Mouse (Mus musculus) lung, postnatal 0 days (tissue): ENCODE results near the gene Casp7. TPM values are rescaled to one million over a fixed set of nuclear protein-coding genes. Genes with fewer than 3 reads are reported as not detected.

ENCODE experiments used
- ATAC-seq: fragments of 200-750 bp; cut with Nextera tagmentation; 2 replicates; pipeline ENCODE4 v1.8.0; 2017; ENCODE audit warnings: moderate library complexity
- DNase-seq: peaks from one replicate; pipeline ENCODE4 v3.0.0-alpha.2; 2016; ENCODE audit warnings: low spot score
- H3K27ac ChIP-seq: fragments of 300-500 bp; sonication (generic); 2 replicates; pipeline ENCODE4 v1.5.1; 2014; ENCODE audit warnings: antibody characterized with exemption, mild to moderate bottlenecking, low read length, mixed read lengths
- H3K27me3 ChIP-seq: fragments of 300-500 bp; sonication (generic); replicated peaks from 2 replicates; pipeline ENCODE4 v1.6.1; 2014; ENCODE audit warnings: low read length, mixed read lengths; ENCODE audit not compliant: insufficient read depth
- H3K36me3 ChIP-seq: fragments of 300-500 bp; sonication (generic); 2 replicates; pipeline ENCODE4 v1.6.1; 2014; ENCODE audit warnings: low read length, mixed read lengths; ENCODE audit not compliant: insufficient read depth
- H3K4me1 ChIP-seq: fragments of 300-500 bp; sonication (generic); 2 replicates; pipeline ENCODE4 v1.6.1; 2014; ENCODE audit warnings: antibody characterized with exemption, low read depth, low read length, mixed read lengths; ENCODE audit not compliant: insufficient read depth
- H3K4me2 ChIP-seq: fragments of 300-500 bp; sonication (generic); replicated peaks from 2 replicates; pipeline ENCODE4 v1.6.1; 2014; ENCODE audit warnings: low read depth, mild to moderate bottlenecking, low read length, moderate library complexity, mixed read lengths
- H3K4me3 ChIP-seq: fragments of 300-500 bp; sonication (generic); 2 replicates; pipeline ENCODE4 v1.5.1; 2014; ENCODE audit warnings: low read depth, low read length
- H3K9ac ChIP-seq: fragments of 300-500 bp; sonication (generic); replicated peaks from 2 replicates; pipeline ENCODE4 v1.6.1; 2014; ENCODE audit warnings: low read depth, mild to moderate bottlenecking
- H3K9me3 ChIP-seq: fragments of 300-500 bp; sonication (generic); 2 replicates; pipeline ENCODE4 v1.6.1; 2016; ENCODE audit warnings: low read length, mixed read lengths
- CTCF ChIP-seq: IDR thresholded peaks from 2 replicates; pipeline ENCODE4 v1.5.1; 2016; ENCODE audit warnings: antibody characterized with exemption, mild to moderate bottlenecking
- EP300 ChIP-seq: IDR thresholded peaks from 2 replicates; pipeline ENCODE4 v1.6.1; 2016; ENCODE audit warnings: antibody characterized with exemption, mild to moderate bottlenecking, control low read depth
- WGBS: fragments of 180-500 bp; shearing (Covaris S2); extraction: QIAGEN DNeasy Blood & Tissue Kit; methylation state at CpG from one replicate; pipeline ENCODE4 v1.1.7; 2014; 5-methylcytosine and 5-hydroxymethylcytosine counted together
- polyA plus RNA-seq: library from polyadenylated mRNA; unstranded; fragments of >200 nt; fragmentation: Nextera tagmentation; extraction: Ambion mirVana; gene quantifications from 2 replicates; pipeline ENCODE4 v1.2.1, GENCODE M21; 2015

Gene Casp7
- polyA plus RNA-seq, 1 experiment from 2014 or later = 21.8 TPM

DNA sequence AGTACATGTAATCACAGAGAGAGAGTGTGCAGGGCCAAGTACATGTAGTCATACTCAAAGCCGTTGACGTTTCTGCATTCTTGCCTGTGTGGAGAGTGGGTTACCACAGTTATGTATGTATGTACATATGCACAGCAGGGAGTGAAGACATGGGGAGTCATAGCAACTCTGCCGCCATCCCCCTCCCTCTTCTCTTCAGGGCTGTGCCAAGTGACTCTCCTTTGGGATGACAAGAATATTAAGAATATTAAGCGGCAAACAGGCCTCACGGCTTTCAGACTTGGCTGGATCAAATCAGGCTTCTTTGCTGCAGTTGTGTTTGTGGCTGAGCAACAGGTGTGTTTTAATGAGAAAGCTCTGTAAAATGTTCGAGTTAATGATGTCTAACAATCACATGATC is 92.7 kb downstream of the Casp7 start:
- no peak overlapping the region for H3K4me3 ChIP-seq
- no peak for ATAC-seq
- H3K4me2 ChIP-seq = no peak overlapping the region
- H3K27me3 ChIP-seq = no peaks in the 10 kb centered on the region
- 80% methylated on average over 6 of the region's 6 CpGs for WGBS
- DNase-seq = no peak
- TF ChIP-seq CTCF = no peak
- no peak for TF ChIP-seq EP300
- no peaks in the 10 kb centered on the region for H3K36me3 ChIP-seq
- H3K9ac ChIP-seq = no peak overlapping the region
- H3K27ac ChIP-seq = no peak overlapping the region
- H3K9me3 ChIP-seq = no peaks in the 10 kb centered on the region
- H3K4me1 ChIP-seq = peaks cover 13% of the 10 kb centered on the region; the same call in 1 of the 2 replicates

Other genes starting within 250 kb of the Casp7 start
- gene Habp2, start 110.0 kb upstream of the Casp7 start, polyA plus RNA-seq = 0.18 TPM in 1 of 2 replicates, not detected in the other
- 0.53 and 0.62 TPM in 2 replicates for gene Nrap, start 7.1 kb upstream of the Casp7 start, polyA plus RNA-seq
- 0.11 and 0.21 TPM in 2 replicates for gene Plekhs1, start 64.5 kb downstream of the Casp7 start, polyA plus RNA-seq
- 14.7 and 16.7 TPM in 2 replicates for gene Dclre1a, start 151.1 kb downstream of the Casp7 start, polyA plus RNA-seq
- gene Nhlrc2, start 151.1 kb downstream of the Casp7 start, polyA plus RNA-seq = 15.4 and 17.6 TPM in 2 replicates